Mouse (Mus musculus): ENCODE measurements around the gene Rab8a.

DNA sequence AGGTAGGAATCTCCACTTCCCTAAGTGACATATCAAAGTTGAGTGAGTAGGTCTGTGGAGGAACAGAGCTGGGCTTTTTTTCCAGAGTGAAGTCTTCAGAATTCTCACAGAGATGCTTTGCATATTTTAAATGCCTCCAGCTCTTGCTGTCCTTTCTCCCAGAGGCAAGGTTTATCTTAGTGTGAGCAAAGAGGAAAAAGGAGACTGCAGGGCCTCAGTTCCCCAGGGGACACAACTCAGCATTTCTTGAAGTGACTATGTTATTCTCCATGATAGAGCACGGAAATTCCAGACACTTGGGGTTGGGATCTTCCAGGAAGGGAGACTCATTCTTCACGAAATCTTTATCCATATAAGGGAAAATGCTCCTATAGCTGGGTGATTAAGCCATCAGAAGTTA is 13.7 kb upstream of the Rab8a start:
- TF ChIP-seq CTCF (IDR thresholded peaks at IDR 0.05; ENCODE audit: control insufficient read depth, insufficient read depth, insufficient read length): no peak
- no peak for TF ChIP-seq FOSL1 (IDR thresholded peaks at IDR 0.05; ENCODE audit: insufficient read depth, low read length, poor library complexity, severe bottlenecking)
- no peak for TF ChIP-seq CEBPB (IDR thresholded peaks at IDR 0.05; ENCODE audit: low read depth)
- TF ChIP-seq MAX (IDR thresholded peaks at IDR 0.05): no peak
- no peak for TF ChIP-seq MYOD1 (IDR thresholded peaks at IDR 0.05; ENCODE audit: control insufficient read depth, insufficient read length, low read depth)

All from C2C12 (cell line).